Mouse (Mus musculus) liver, adult 2 months (tissue): ENCODE measurements around the gene Cux2.

Experiments used
- CTCF ChIP-seq: fragments of 200-500 bp; IDR thresholded peaks from 2 replicates; pipeline ENCODE4 v1.5.1; 2011; ENCODE audit warnings: low read depth, low read length, control low read depth
- POLR2A ChIP-seq: fragments of 200-500 bp; IDR thresholded peaks from 2 replicates; pipeline ENCODE4 v1.6.1; 2011; ENCODE audit warnings: low read length, control low read depth; ENCODE audit not compliant: insufficient read depth; ENCODE audit errors: extremely low read depth

DNA sequence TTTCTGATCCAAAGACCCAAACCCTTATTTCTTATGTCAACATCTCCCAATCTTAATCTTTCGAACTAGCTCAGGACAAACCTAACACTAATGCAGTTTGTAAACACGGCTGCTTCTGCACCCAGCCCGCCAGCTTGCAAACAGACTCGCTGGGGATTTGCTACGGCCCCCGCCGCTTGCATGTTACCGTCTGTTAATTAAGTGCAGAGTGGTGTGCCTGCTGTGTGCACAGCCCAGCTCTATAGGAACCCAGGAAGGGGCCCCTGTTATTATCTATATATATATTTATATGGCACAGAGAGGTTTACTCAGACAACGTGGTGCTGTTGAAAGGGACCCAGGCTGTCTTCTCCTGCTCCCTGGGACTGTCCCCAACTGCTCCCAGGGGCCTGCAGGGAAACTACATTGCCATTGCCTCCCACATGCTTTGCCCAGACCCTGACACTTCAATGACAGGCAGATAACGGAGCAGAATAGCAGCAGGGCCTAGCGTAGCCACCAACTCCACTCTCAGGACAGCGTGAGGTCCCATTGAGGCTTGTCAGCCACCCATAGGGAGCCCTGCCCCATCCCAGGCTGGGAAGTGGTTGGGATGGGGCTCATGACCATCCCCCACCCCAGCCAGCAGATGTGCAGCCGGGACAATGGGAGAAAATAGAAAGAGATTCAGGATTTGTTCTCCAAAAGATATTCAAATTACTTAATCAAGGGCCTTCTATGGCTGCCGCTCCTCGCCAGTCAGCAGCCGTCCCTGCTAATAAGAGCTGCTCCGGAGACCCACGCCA lies 111.6 kb downstream of the Cux2 start:
- TF ChIP-seq CTCF (no peak), POLR2A (no peak)
